Mouse (Mus musculus) cerebellum, adult 9-10 months (tissue): ENCODE data around the gene Sspo.
"Not testable (repeated sequence)": the region's sequence is repeated elsewhere in the genome, so short reads cannot be mapped to it uniquely, and the experiment has no call there.

ENCODE experiments used
- DNase-seq: peaks from one replicate; pipeline ENCODE4 v3.0.0; 2022

The Sspo gene

DNA sequence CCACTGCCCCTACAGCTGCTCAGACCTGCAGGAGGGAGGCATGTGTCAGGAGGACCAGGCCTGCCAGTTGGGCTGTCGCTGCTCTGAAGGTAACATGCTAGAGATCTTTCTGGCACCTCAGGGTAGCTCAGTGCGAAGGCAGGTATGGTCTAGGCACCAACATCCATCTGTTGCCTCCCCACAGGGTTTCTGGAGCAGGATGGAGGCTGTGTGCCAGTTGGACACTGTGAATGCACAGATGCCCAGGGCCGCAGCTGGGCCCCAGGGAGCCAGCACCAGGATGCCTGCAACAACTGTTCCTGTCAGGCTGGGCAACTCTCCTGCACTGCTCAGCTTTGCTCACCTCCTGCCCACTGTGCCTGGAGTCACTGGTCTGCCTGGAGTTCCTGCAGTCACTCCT lies 41.7 kb downstream of the Sspo start:
- DNase-seq, result peak; percentile 53

DNA sequence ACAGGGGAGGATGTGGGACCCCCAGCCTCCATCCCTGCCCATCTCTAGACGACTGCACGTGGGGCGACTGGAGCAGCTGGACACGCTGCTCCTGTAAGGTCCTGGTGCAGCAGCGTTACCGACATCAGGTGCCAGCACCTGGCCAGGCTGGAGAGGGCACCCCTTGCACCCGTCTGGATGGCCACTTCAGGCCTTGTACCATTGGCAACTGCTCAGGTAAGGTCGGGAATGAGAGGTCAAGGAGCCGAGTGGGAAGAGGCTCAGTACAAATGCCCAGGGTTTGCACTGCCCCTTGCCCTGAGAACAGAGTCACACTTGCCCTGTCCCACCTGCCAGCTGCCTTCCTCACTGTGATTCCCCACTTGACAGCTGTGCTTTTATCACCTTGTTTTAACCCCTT lies 43.3 kb downstream of the Sspo start:
- DNase-seq, result no peak

DNA sequence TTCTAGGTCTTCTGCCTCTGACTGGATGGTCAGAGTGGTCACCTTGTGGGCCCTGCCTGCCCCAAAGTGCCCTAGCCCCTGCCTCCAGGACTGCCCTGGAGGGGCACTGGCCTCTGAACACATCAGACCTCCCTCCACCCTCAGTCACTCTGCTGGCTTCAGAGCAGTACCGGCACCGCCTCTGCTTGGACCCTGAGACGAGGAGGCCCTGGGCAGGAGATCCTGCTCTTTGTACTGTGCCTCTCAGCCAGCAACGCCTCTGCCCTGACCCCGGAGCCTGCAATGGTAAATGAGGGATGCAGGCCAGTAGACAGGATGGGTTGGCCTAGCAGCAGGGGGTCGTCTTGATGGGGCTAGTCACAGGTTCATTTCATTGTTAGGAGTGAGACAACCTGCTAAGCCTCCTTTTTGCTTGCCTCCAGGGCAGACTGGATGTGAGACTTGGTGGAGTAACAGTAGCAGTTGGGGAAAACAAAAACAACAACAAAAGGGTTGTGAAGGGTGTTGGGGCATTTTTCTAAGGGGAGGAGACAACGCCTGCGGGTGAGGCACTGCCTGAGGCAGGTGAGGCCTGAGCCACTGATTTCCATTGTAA lies 45.2 kb downstream of the Sspo start:
- DNase-seq, result no peak

DNA sequence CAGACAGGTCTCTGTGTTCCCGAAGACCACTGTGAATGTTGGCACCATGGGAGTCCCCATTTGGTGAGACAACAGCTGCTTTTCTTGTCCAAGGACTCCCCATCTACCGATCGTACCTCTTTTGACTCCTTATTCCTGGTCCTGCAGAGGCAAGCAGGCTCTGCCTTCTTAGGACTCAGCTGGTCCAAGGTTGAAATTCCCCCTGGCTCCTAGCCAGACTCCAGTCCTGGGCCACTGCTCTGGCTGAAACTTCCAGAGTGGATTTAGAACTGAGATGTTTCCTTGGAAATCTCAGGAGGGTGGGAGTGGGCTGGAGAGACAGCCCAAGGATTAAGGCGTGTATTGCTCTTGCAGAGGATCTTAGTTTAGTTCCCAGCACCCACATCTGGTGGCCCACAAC lies 49.5 kb downstream of the Sspo start:
- DNase-seq, result no peak

DNA sequence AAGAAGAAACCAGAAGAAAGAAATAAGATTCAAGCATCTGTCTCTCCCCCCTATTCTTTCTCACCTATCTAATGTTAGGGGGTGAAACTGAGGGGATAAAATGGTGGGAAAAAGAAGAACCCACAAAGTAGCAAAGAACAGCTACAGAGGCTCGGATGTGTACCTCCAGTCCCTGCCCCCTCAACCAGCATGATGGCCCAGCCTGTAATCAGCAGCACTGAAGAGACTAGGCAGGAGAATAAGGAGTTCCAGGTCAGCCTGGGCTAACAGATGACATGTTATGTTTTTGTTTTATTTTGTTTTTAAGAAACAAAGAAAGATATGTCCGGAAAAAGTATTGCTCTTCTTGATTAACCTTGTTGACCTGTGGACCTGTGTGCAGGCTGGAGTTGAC lies 55.8 kb downstream of the Sspo start:
- no peak for DNase-seq

DNA sequence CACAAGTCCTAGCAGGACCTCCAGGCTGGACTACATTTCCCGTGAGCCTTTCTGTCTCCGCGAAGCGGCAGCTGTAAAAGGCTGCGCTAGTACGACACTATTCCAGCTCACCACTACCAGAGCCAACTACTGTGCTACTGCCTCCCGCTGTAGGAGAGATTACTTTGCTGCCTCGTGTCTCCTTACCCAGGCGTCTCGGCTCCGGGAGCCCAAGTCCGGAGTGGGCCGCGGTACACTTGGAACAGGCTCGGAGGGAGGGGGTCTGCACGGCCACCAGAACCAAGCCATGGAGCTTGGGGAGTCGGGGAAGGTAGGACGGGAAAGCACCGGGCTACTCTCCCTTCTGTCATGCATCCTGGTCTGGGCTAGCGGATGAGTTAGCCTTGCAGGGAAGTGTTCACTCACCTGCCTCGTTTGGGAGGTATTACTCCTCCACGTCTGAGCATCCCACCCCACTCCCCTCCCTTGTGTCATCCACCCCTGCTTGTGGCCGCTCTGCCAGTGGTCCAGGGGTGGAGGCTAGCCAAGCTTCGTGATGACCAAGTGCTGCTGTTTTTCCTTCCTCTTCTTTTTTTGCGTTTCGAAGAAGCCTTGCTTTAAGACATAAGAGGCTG lies 56.3 kb downstream of the Sspo start:
- peak; percentile 83 for DNase-seq

DNA sequence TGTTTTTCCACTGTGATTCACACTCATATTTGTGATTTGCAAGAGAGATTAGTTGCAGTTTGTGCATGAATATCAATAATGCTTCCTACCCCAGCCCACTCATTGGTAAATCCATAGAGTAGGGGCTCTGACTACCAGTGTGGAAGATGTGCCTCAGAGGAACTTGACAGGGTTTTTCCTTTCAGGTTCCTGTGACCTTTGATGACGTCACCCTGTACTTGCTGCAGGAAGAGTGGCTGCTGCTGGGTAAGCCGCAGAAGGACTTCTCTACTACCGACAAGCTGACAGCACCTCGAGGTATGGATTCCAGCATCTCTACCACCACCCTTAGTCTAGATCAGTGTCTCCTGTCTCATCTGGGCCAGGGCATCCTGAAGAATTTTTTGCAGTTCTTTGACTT lies 60.1 kb downstream of the Sspo start:
- DNase-seq, result no peak

DNA sequence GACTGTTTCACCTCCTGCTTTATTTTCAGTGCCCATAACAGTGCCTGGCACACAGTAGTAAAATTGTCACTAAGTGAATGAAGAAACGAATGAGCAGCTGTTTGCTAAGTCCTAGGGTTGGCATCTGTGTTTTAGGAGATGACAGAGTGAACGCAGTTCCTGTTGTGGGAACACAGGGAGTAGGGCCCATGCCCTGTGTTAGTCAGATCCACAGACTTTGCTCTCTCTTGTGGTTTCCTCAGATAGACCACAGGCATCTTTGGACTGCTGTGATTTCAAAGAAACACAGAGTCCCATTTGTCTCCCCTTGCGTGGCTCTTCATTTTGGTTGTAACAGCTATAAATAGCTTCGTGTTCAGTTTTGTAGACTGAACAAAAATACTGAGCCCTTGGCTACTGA lies 62.4 kb downstream of the Sspo start:
- no peak for DNase-seq

DNA sequence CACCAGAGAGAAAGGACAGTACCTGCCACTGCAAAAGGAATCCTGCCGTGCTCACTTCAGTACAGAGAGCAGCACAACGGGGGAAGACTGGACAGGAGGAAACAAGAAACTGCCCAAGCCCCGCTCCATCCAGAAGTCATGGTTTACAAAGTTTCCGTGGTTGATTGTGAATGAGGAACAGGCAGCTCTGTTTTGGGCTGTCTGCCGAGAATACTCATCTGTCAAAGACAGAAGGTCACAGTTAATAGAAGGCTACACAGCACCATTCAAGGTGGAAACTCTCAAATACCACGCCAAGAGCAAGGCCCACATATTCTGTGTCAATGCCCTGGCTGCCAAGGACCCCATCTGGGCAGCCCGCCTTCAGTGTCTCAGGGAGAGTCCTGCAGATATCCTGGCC lies 63.8 kb downstream of the Sspo start:
- no peak for DNase-seq

DNA sequence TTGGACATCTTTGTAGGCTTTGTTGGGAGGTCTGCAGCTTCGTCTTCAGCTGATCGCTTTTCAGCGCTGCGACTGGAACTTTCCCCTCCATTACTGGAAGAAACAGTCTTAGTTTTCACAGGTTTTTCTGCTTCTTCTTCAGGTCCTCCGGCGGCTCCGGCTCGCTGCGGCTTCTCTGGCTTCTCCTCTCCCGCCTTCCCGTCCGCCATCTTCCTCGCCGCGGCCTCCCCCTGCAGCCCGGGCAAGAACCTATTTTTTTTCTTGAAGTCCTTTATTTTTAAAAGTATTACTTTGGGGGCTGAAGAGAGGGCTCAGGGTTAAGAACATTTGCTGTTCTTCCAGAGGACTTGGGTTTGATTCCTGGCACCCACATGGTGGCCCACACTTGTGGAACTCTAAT lies 76.9 kb downstream of the Sspo start:
- DNase-seq, result not testable (repeated sequence)

DNA sequence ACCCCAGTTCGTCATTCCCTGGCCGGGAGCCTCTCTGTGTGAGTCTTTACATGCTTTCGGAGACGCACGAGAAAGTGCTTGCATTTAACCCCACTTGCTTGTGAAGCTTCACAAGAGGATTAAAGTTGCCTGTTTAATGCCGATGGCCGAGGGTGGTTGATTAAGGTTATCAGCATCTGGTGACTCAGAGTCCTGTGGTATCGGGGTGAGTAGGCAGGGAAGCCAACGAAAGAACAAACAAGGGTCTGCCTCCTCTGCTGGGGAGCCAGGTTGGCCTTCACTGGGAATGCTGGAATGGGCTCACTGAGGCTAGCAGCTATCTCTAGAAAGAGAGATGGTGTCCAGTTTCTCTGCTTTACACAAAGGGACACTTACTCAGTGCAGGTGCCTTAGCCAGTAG lies 79.9 kb downstream of the Sspo start:
- DNase-seq, result no peak

DNA sequence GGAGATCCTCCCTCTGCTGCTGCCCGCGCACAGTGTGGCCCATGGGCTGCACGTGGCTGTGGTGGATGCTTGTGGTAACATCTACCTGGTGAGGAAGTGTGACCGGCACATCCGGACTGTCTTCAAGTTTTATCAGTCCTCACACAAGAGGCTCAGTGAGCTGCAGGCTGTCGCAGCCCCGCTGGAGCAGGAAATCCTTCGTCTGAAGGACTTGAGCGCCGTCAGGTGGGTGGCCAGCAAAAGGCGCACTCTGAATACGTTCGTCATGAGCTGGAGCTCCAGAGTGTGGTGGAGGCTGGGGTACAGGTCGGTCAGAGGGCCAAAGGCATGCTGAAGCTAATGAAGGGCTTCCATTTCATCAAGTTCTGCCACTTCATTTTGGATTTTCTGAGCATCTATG lies 81.2 kb downstream of the Sspo start:
- no peak for DNase-seq

DNA sequence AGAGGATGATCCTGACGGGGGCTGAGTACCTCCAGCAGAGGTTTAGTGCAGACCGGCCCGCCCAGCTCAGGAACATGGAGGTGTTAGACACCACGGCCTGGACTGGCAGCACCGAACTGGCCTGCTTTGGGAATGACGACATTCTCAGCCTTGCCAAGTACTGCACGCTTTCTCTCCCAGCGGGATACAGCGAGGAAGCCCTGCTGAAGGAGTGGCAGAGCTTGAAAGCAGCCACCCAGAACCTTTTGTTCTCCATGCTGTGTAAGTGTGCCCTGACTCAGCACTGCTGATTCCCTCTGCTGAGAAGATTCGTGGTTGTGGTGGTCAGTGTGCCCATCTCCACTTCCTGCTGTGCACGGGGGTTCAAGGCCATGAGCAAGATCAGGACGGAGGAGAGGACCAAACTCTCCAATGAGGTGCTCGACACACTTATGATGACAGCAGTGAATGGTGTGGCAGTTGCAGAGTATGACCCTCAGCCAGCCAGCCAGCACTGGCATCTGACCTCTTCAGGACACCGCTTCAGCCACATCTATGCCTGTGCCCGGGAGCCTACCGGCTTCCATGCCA lies 81.9 kb downstream of the Sspo start:
- DNase-seq, result no peak

DNA sequence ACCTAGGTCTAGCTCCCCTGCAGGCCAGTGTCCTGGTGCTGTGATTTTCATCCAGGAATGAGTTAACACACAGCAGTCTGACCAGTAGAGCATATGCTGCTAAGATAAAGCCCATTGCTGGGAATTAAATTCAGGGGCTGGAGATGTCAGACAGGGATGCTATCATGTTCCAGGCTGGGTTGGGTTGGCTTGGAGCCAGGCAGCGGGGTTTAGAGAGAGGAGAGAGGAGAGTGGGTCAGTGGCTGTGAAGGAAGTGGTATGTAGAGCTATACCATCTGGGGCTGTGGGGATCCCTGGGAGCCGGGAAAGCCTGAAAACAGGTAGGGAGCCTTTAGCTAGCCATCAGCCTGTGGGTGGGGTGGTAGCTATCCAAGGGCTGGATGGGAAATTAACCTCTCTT lies 82.8 kb downstream of the Sspo start:
- no peak for DNase-seq

DNA sequence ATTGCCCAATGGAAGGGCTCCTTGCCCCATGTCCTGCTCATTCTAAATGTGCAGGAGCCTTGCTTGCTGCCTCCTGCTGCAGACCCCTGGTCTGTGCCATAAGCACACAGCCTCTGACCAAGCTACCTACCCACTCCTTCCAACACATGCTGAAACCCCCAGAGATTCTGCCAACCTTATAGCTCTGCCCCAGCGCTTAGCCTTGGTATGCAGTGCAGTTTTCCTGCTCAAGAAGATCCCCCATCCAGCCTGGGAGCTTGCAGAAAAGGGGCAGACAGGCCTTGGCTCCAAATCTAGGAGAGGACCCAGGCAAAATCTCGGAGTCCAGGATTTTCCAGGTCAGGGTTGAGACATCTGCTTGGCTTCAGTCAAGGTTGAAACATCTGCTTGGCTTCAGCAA lies 85.4 kb downstream of the Sspo start:
- no peak for DNase-seq

DNA sequence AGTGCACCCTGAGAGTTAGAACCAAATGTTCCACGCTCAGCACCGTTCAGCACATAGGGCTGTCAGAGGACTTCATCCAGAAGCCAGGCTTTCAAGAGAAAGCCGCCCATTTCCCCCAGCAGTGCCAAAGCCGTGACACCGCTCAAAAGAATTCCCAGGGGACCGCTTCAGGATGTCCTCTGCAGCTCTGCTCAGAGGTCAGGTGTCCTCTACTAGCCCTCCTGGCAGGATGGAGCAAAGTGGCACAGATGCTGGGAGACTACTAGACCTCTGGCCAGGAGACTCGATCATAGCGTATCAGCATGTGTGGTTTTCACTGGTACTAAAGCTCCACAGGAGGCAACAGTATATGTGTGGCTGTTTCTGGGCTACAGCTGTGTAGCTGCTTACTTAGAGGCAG lies 86.9 kb downstream of the Sspo start:
- DNase-seq, result peak; percentile 13

DNA sequence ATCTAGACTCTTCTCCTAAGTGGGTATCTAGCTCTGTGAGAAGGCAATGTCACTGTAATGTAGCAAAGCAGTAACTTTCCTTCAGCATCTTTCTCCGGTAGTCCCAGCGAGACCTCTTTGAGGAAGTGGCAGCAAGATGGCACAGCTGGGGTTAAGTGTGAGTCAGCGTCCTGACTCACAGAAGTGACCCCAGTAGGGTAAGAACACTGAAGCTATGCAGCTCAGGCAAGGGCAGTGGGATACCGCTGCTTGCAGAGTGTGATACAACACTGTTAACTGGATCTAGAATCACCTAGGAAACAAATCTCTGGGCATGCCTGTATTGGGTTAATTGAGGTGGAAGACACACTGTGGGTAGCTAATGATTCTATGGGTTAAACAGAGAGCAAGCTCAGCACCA lies 88.1 kb downstream of the Sspo start:
- peak; percentile 25 for DNase-seq

DNA sequence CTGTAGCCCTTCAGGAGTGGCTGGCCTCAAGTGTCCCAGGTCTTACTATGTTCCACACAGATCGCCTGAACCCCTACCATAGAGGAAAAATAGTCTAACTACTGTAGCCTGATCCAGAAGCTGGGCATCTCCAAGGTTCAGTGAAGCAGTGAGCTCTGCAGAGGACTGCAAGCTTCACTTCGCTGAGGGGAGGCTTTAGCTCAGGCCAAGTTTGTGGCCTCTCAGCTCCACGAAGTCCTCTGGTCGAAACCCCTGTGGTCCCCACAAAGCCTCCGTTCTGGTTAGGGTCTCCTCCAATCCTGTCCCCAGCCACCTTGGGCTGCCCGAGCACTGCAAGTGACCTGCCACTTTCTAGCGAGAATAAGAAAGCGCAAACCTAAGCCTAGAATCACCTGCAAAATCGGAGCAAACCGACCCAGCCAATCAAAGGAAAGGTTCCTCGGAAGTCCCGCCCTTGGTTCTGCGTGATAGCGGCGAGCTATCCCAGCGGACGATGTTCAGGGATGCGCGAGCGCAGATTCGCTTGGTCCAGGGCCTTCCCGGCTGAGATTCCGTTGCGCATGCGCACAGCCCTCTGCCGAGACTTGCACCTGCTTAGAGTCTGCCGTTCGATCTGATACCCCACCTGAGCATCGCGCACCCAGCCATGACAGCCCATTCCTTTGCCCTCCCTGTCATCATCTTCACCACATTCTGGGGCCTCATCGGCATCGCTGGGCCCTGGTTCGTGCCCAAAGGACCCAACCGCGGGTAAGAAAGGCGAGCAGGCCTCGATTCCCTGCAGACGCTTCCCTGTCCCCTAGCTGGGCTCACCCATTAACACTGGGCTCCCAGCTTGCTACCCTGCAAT lies 89.3 kb downstream of the Sspo start, which contains the start of gene Atp6v0e2:
Gene Atp6v0e2 (plus strand): TSS at position 511 of the 850 bp plus-strand sequence.
- DNase-seq, result peak; percentile 92

DNA sequence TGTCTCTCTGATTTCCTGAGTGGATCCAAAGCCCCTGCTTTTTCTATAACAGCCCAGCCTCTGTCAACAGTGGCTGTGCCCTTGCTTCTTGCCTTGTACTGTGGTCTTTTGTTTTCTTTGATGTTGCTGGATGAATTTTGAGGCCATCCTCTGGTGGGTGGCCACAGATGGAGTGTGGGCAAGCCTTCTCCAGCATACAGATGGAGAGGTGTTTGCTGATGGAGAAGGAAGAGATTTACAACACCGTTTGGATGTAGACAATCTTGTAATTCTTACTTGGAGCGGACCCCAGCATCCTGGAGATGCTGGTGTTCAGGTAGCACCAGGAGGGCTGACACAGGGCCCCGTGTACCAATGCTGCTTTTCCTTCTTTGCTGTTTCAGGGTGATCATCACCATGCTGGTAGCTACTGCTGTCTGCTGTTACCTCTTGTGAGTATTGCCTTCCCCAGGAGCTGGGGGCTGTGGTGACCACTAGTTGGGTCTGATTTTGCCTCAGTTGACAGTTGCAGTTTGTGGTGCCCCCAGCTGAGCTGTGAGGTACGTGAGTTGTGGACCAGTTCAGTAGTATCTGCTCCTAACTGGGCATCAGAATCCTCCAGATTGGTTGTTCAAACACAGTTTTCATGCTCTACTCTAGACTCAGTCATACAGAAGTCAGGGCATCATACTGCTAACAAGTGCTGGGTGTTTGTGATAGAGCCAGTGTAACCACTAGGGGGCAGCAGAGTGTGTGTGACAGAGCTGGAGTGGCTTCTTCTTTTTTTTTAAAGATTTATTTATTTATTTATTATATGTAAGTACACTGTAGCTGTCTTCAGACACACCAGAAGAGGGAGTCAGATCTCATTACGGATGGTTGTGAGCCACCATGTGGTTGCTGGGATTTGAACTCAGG lies 91.1 kb downstream of the Sspo start:
- DNase-seq, result peak; percentile 91

DNA sequence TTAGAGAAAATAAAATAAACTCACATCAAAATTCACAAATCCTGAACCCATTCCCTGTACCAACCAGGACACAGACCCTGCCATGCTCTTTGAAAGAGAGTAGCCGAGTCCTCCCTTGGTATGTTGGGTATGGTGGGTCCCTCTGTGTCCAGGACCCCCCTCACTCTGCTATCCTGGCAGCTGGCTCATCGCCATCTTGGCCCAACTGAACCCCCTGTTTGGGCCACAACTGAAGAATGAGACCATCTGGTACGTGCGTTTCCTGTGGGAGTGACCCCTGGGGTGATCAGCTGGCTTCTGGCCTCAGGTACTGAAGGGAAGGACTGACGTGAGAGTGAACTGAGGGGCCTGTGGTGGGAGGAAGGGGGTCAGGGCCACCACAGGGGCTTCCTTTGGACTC lies 91.8 kb downstream of the Sspo start:
- DNase-seq, result peak; percentile 64

DNA sequence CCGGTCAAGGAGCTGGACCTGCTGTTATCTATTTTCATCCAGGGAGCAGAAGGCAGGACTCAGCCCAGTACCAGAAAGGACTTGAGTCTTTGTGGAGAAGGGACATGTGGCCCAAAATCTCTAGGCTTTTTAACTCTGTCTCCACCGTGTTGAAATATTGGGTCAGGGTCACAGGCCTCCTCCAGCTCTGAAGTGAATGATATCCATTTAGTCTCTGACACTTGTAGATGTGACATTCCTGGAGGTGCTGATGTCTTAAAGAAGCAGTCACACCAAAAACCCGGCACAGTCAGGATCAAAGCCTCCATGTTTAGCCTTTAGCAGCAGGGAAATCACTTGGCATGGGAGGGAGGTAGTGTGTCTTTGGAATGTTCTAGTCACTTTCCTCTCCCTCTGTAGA lies 92.7 kb downstream of the Sspo start:
- no peak for DNase-seq

DNA sequence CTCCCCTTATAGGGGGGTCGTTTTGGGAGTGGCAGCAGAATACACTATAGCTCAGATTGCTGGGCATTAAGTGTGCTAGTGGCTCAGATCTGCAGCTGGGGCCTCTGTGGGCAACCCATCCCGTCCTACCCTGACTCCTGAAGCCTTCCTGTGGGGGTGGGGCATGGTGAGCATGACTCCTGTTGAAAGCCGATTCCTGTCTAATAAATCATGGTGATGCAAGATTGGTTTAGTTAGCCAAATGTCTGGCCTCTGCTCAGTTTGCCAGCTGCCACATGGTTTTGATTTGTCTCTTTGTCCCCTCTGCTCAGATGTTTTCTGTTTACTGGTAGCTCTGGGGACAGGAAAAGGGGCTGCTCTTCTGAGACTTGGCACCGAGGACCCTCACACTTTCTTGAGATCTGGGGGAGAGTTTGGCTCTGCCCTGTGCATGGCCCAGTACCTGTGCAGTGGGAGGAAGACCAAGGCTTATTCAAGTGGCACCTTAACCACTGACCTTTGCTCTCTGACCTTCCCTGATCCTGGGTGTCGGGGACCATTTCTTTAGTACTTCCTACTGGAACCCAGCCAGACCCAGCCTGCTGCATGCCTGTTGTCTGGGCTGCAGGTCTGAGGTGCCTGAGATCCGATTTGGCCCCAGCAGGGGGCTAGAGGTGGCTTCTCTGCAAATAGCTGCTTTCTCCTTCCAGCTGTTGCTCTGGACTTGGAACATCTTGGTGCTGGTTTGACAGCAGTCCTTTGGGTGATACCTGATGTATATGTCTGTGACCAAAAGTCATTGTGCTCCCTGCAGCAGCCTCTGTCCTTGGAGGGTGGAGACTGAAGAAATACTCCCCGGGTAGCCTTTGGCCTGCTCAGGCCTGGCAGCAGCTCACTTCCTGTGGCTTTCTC lies 93.8 kb downstream of the Sspo start:
- DNase-seq, result no peak
